Mouse (Mus musculus): ENCODE measurements at regions not wholly inside any gene's neighbourhood (a gene's known extent, or its start where the extent isn't known, plus 50 kb on each side); places are given as distances from the start of the nearest gene placed in this dataset.

GRCm38 (mm10) chr16:29847734-29848133 is 216.4 kb upstream of the Hes1 start:
- TF ChIP-seq CTCF (IDR thresholded peaks at IDR 0.05; ENCODE audit: control insufficient read depth, insufficient read depth, insufficient replicate concordance, low read depth, low read length) (no peak), POLR2A (IDR thresholded peaks at IDR 0.05; ENCODE audit: control insufficient read depth, low read depth, low read length) (no peak)
